Mouse (Mus musculus): ENCODE data around the gene Noc3l. TPM values are rescaled to one million over a fixed set of nuclear protein-coding genes. Genes with fewer than 3 reads are reported as not detected.

The Noc3l gene
- total RNA-seq (2021) = 1 to 10 TPM; 8.0 to 8.9 TPM

GRCm38 (mm10) chr19:38818766-38819426 is at the start of gene Noc3l:
Gene Noc3l (minus strand): TSS chr19:38819237.
- DNase-seq = peak; percentile 95 to 97
- intact Hi-C loops (cut with DNase I) = loop anchor here (1.0 to 2.0 kb wide), 3 partner anchors 17 to 394 kb away; partner anchors contain the start of gene Tbc1d12

DNA sequence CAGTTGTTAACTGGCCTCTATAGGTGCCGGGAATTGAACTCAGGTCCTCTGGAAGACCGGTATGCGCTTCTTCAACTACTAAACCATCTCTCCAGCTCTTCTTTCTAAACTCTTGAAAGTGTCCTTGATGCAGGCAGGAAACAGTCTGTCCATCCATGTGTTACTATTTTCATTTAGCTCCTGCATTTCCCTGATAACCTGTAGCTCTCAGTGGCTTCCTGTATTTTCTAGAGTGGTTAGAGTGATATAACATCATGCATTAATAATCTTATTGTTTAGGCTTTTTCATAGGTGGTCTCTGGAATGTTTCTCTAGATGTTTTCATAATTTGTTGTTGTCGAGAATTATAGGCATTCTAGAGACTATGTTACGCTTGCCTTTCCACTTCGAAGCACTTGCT is 43.5 kb upstream of the Noc3l start:
- intact Hi-C loops (cut with DNase I) = no loop called here
- no peak for DNase-seq

DNA sequence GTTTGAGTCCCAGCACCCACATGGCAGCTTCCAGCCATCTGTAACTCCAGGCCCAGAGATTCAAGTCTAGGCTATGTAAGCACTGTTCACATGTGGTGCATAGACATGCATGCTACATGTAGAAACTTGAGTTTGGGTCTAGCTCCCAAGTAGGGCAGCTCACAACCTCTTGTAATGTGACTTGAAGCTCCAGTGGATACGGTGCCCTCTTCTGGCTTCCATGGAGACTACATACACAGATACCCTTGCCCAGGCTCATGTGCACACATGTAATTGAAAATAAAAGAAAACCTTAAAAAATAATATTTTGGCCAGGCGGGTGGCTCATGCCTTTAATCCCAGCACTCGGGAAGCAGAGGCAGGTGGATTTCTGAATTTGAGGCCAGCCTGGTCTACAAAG is 39.2 kb upstream of the Noc3l start:
- intact Hi-C loops (cut with DNase I) = no loop called here
- no peak for DNase-seq

- intact Hi-C loops (cut with DNase I) = no loop called here
- no peak for DNase-seq
Observed at GRCm38 (mm10) chr19:38846373-38846772, 27.3 kb upstream of the Noc3l start.

DNA sequence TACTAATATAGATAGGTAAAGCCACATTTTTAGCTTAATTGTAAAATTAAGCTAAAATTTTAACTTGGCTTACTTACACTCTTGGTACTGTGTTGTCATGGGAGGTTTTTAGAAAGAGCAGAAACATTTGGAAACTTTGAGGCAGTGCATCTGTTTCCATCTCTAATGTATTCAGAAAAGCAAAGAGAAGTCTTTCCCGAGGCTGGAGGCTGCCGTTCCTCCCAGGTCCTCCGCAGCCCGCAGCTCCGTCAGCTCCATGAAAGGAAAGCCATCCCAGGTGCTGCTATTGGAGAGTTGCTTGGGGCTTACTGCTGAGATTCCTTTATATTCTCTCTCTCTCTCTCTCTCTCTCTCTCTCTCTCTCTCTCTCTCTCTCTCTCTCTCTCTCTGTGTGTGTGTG is 25.8 kb upstream of the Noc3l start:
- DNase-seq = no peak
- intact Hi-C loops (cut with DNase I) = no loop called here

DNA sequence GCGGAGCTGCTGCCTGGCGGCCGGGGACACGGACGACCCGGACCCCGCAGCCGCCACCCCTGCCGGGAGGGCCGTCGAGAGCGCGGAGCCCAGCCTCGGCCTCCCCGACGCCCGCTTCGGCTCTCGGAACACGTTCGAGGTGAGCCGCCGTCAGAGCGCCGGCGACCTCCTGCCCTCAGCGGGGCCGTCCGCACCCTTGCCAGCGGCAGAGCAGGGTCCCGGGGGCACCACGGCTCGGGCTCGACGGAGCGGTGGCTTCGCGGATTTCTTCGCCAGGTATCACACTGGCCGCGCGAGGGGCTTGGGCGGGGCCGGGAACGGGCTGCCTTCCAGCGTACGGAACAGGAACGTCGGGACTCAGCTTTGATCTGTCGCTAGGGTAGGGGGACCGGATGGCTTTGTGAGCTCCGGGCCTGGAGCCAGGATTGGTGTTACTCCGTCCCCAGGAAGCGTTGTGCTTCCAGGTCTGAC is 18.2 kb upstream of the Noc3l start:
- peak; percentile 69 to 75 for DNase-seq
- intact Hi-C loops (cut with DNase I) = loop anchor here (5.0 kb wide), 1 partner anchor 80 kb away; no protein-coding TSS in a partner anchor

DNA sequence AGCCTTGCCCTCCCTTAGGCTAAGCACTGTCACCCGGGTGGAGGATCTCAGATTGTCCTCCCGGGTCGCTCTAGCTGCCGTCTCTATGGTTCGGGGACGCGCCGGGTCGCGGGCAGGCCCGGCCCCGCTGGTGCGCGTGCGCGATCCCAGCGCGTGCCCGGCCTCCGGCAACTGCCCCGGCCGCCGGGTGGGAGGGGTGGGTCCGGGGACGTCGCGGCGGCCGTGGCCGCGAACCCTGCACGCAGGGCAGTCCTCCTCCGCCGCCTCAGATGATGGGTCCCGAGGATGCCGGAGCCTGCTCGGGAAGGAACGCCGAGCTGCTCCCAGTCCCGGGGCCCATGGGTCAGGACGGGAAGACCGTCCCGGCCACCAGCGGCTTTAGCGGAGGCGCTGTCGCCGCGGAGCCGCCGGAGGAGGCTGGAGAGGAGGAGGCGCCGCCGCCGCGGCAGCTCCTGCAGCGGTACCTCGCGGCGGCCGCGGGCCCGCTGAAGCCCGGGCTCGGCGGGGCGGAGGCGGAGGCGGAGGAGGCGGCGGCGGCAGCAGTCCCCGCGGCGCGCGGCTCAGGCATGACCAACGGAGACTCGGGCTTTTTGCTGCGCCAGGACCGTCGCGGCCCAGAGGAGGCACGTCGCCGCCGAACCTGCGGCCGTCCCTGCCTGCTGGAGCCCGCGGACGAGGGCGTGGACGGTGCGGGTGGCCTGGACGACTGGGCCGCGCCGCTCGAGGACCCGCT is 17.6 kb upstream of the Noc3l start, which contains the start of gene Tbc1d12:
Gene Tbc1d12, plus strand, starts transcription at position 142 of the 733 bp plus-strand sequence.
- peak; percentile 95 to 96 for DNase-seq
- intact Hi-C loops (cut with DNase I) = loop anchor here (1.0 to 5.0 kb wide), 2 partner anchors 17 to 81 kb away; partner anchors contain the start of gene Noc3l

GRCm38 (mm10) chr19:38836084-38836437 is 17.0 kb upstream of the Noc3l start:
- no peak for DNase-seq
- intact Hi-C loops (cut with DNase I) = loop anchor here (1.0 to 5.0 kb wide), 2 partner anchors 17 to 81 kb away; partner anchors contain the start of gene Noc3l

DNA sequence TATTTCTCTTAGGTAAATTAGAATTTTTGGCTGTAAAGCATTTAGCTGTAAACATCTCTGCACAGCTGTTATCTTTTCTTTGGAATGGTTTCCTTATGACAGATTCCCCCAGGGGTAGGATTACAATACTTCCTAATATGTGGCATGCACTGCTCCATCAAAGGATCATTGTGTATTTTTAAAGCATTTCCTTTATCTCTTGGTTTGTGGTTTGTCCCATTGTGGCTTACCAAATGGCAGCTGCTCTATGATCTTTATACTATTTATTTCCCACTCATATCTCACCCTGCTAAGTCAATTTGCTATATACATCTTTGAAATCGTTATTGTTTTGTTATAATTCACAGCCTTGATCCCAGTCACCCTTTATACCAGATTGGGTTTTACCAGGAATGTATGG is 14.2 kb upstream of the Noc3l start:
- intact Hi-C loops (cut with DNase I) = no loop called here
- no peak for DNase-seq

GRCm38 (mm10) chr19:38820186-38820804 is 1.3 kb upstream of the Noc3l start:
- peak; percentile 9 to 15 for DNase-seq
- intact Hi-C loops (cut with DNase I) = no loop called here

- DNase-seq = no peak
- intact Hi-C loops (cut with DNase I) = loop anchor here (1.0 to 2.0 kb wide), 3 partner anchors 17 to 395 kb away; partner anchors contain the start of gene Tbc1d12
Observed at GRCm38 (mm10) chr19:38819427-38819802, 378 bp upstream of the Noc3l start.

DNA sequence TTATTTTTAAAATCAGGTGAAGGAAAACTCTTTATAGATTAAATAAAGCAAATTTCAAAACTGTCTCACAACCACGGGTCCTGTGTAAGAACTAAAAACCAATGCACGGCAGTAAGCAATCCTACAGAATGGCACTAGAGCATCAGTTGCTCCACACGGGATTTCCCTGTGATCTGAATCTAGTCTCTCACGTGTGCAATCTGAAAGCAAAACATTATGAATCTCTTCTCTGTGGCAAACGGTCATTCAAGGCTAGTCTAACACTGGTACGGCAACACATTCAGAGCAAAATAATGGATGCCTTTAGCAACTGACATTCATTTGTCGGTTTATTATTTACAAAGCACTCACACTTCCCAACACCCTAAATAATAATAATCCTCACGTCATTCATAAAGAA is 846 bp downstream of the Noc3l start:
- intact Hi-C loops (cut with DNase I) = loop anchor here (2.0 kb wide), 2 partner anchors 83 to 393 kb away; no protein-coding TSS in a partner anchor
- no peak for DNase-seq

GRCm38 (mm10) chr19:38798801-38799200 is 20.2 kb downstream of the Noc3l start:
- DNase-seq = peak; percentile 25 to 41
- intact Hi-C loops (cut with DNase I) = no loop called here

DNA sequence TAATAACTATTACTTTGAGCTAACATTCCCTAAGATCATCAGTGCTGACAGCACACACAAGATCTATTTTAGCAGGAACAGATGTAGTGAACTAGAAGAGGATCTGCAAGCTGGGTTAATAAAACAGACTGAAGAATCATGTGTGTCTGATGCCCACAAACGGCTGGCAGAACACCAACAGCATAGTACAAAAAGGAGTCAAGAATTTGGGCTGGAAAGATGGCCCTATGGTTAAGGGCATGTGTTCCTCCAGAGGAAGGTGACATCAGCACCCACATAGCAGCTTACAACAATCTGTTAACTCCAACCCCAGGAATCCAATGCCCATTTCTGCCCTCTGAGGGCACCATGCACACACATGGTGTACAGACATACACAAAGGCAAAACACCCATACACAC is 20.7 kb downstream of the Noc3l start:
- no peak for DNase-seq
- intact Hi-C loops (cut with DNase I) = no loop called here

GRCm38 (mm10) chr19:38796546-38796945 is 22.5 kb downstream of the Noc3l start:
- DNase-seq = no peak
- intact Hi-C loops (cut with DNase I) = no loop called here

GRCm38 (mm10) chr19:38793563-38794045 is 25.4 kb downstream of the Noc3l start:
- no peak for DNase-seq
- intact Hi-C loops (cut with DNase I) = no loop called here

DNA sequence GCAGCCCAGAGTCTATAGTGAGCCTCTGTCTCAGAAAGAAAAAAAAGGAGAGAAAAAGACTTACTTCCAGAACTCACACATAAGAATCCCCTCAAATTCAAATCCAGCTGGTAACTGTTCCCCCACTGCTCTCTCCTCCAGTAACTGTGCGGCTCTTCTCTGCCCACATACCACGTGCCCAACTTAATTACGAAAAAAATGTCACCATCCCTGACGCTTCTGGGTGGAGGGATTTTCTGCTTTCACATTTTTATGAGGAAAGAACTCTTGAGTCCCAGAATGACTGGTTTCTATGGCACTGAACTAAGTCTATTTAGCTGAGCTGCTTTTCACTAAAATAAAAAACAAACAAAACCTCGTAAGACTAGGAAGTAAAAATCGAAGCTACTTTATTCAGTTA is 31.3 kb downstream of the Noc3l start:
- intact Hi-C loops (cut with DNase I) = no loop called here
- no peak for DNase-seq

DNA sequence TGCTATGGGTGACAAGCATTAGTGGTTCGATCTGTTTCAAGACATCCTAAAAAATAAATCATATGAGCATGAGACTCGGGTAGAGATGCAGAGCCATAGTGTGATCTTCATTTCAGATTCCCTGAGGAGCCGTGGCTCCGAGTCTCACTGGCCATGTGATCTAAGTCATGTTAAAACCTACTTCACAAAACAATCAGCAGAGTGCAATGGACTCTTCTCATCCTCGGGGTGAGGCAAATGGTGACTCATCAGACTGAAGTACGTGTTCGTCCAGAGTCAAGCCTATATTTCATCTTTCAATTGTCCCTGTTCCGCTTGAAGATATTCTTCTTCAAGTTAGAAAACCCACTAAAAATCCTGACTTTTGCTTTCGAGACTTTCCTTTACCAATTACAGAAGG is 35.5 kb downstream of the Noc3l start:
- intact Hi-C loops (cut with DNase I) = no loop called here
- no peak for DNase-seq

- DNase-seq = peak; percentile 24 to 38
- intact Hi-C loops (cut with DNase I) = no loop called here
Observed at GRCm38 (mm10) chr19:38778805-38779204, 40.2 kb downstream of the Noc3l start.

- peak; percentile 49 to 74 for DNase-seq
- intact Hi-C loops (cut with DNase I) = loop anchor here (2.0 kb wide), 2 partner anchors 209 to 351 kb away; no protein-coding TSS in a partner anchor
Observed at GRCm38 (mm10) chr19:38775548-38775947, 43.5 kb downstream of the Noc3l start.

DNA sequence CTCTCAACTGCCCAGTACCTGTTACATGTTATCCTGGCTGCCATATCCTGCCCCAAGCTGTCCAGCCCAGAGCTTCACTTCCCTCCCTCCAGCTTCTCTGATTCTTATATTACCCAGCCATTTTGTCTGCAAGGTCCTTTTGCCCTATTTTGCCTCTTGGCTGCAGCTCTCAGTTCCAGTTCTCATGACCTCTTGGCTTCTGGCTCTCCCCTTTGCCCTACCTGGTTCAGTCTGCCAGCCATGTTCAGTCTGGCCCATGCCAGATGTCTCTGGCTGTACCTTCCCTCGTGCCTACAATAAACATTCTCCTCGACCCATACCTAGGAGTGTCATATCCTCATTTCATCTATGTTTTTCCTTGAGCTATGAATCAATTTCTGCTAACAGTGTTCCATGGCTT is 52.7 kb downstream of the Noc3l start:
- DNase-seq = no peak
- intact Hi-C loops (cut with DNase I) = no loop called here

Measured in heart, postnatal 10 days (tissue).